Mouse (Mus musculus) erythroid progenitor cell, adult 5-6 weeks (primary cell): ENCODE results near the gene Crybg2. TPM values are rescaled to one million over a fixed set of nuclear protein-coding genes. Genes with fewer than 3 reads are reported as not detected.

ENCODE experiments used
- ATAC-seq: replicated peaks from 2 replicates; pipeline ENCODE4 v1.8.0; 2016; ENCODE audit warnings: moderate number of reproducible peaks, mild to moderate bottlenecking, moderate TSS enrichment, inconsistent platforms; ENCODE audit not compliant: poor library complexity, low FRiP score, severe bottlenecking
- total RNA-seq, 2 experiments: library from RNA; stranded (forward) in 1 of 2; stranded (reverse) in 1 of 2; fragments of 150-400 nt in 1 of 2; fragments of 186-747, 209-891 nt in 1 of 2; gene quantifications; 2 replicates each; pipeline versions ENCODE4 v1.2.3 to v1.2.4; 2015 to 2017; ENCODE audit warnings: low replicate concordance in 2 of 2

Crybg2 gene
- total RNA-seq, 2 experiments from 2014 or later, result 5.0 TPM; not detected in 1

DNA sequence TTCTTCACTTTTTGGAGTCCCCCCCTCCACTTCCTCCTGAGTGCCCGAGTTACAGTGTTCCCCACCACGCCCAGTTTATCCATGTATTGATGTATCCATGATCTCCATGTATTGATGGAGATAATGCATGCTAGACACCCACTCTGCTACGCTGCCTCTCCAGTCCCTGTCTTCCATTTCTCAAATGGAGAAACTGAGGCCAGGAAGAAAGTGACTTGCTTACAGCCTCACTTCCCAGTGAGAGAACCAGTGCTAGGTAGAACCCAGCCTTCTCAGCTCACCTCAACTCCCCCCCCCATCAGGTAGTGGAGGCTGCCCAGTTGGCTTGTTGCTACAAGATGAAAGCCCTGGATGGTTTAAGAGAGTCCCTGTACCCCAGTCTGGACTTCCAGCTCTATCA, 7.1 kb upstream of the Crybg2 start, which contains the start of gene Zfp683:
Gene Zfp683, plus strand, starts transcription at position 301 of the 400 bp plus-strand sequence.
- no peak for ATAC-seq

DNA sequence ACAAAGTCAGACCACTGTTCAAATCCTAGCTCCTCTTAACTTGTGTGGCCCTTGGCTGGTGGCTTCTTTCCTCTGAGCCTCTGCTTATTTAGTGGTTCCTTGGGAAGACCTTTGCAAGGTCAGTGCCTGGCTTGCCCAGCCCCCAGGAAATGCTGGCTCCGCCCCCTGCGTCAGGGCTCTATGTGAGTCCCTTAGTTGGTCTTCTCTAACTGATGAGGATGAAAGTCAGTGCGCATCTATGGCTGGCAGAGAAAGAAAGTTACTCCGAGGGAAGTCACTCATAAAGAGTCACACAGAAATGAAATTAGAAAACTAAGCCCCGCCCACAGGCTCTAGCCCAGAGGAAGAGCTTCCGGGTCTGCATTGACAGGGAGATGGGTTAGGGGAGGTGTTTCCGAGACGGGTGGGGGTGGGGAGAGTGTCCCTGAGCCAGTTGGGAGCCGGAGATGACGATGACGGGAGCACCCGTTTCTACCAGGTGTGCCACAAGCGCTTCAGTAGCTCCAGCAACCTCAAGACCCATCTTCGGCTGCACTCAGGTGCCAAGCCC, 2.4 kb upstream of the Crybg2 start:
- ATAC-seq, result no peak

DNA sequence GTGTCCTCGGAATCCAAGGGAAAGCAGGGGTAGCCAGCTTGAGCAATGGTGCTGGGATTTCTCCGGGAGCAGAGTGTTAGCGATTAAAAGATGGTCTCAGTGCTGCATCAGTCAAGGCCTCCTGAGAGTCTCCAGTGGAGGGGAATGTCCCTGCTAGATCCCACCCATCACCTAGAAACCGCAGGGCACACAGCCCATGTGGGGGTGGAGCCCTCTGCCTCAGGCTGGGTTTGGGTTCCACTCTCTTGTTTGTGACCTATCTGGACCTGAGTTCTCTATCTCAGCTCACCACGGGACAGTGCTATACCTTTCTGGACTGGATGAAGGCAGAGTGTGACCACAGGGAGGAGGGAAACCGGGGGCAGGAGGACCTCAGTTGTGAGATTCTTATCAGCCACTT, 1.7 kb upstream of the Crybg2 start:
- ATAC-seq, result no peak

DNA sequence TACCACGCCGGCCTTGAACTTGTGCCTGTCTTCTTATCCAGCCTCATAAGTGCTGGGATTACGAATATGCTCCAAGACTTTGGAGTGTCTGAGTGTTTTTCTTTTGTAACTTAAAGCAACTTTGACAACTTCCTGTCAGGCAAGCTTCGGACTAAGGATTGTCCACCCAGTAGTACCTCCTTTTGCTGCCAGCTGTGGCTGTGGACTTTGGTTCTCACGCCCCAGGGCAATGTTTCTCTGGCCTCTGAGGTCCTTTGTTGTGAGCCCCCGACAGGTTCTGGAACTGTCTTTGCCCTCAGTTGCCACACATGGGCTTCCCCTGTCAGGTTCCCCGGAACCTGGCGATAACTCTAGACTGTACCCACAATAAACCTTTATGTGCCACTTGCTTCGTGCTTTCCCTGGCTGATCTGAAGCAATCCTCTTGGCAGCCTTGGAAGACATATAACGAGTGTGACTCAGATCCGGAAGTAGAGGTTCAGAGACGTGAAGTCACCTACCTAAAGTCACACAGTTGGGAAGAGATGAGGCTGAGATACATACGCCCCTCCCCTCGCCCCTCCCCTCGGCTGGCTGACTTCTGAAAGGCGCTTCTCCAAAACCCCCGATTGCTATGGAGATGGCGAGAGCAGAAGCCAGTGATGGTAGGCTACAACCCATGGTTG, 683 bp downstream of the Crybg2 start:
- ATAC-seq, result no peak

DNA sequence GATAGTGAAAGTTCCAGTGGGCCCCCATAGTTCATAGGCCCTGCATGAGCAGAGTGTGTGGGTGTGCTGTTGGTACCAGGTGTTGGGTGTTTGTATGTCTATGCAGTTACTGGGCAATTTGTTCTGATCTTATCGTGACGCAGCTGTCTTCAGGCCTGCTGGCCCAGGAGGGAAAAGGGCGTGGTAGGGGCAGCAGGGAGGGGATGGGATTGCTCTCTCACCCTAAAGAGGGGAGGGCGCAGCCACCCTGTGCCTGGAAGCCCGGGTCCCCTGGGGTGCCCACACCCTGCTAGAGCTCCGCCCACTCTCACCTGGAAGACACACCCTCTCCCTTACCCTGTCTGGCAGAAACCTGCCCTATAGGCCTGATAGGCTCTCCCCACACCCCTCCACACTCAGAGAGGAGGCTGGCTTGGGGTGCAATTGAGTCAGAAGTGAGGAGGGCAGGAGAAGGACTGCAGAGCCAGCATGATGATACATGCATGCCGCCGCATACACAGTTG, 1.4 kb downstream of the Crybg2 start:
- ATAC-seq, result no peak

DNA sequence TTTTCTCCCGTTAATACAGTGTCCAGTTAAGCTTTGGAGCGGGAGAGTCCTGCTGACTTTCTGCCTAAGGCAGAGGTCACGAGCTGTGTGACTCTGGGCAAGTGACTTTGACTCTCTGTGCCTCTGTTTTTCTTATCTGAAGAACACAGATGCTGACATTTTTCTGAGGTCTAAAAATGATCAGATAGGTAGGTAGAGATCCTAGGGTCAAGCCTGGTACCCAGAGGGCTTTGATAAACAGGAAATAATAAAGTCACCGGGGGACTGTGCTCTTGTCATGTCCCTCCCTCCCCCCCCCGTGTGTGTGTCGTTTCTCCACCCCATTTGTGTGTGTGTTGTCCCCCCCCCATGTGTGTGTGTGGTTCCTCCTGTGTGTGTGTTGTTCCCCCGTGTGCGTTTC, 1.9 kb downstream of the Crybg2 start:
- no peak for ATAC-seq

DNA sequence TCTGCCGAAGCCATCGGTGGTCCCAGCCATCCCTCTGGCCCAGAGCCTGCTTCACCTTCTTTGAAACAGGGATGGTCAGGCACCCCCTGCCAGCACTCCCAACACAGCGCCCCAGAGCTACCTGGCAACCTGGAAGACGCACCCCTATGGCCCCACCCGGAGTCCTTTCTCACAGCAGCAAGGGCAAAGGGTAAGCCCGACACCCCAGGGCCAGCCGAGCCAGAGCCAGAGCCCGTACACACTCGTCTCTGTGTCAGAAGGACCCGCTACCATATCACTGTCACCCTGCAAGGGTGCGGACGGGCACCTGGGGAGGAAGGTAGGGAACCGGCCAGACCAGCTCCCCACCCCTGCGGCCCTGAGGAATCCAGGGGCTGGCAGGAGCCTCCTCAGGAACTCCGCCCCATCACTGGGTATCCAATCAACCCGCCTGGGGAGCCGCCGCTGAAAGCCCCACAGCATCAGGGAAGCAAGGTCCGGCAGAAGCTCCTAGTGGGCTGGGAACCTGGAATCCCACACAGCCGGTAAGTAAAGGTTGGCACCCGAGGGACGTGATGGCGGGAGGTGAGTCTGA, 4.9 kb downstream of the Crybg2 start:
- ATAC-seq, result no peak

DNA sequence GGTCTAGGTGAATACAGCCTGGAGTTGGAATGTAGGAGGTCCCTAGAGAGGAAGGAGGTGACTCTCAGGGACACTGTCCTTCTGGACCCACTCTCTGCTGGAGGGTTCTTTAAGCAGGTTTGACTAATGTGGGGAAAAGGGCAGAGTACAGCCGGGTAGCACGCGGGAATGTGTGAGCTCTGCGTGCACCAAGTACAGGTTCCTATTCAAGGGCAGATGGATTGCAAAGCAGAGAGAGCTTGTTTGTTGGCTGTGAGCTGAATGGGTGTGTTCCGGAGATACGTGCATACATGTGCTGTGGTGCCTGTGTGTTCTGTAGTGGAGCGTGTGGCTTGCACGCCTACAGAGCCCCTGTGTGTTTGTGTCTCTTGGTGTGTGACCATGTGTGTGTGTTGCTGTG, 6.8 kb downstream of the Crybg2 start:
- ATAC-seq, result no peak

DNA sequence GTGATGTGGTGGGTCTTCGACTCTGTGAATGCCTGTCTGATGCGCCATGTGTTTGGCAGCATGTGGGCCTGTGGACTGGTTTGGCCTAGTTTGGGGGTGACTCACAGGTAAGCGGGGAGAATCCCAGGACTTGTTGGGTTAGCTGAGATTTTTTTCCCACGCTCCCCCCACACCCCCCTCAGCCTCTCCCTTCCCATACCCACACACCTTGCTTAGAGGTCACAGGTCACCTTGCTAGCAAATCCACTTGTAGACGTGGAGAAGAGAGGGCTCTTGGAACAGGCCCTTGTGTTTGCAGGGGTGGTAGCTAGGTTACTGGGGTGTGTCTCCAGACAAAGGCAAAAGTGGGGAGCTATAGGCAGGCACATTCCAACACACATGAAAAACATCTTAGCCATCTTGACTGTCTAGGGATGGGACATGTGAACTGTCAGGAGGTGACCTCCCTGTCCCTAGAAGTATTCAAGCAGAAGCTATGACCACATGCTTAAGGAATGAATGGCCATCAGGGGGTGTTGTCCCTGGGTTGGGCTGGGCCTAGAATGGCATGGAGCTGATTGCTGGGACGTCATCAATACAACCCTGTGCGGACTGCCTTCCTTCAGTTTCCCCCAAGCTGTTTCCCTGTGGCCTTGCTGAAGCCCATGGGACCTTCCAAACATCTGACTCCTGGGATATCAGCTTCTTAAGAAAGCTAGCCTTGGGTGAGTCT, 7.4 kb downstream of the Crybg2 start:
- no peak for ATAC-seq

DNA sequence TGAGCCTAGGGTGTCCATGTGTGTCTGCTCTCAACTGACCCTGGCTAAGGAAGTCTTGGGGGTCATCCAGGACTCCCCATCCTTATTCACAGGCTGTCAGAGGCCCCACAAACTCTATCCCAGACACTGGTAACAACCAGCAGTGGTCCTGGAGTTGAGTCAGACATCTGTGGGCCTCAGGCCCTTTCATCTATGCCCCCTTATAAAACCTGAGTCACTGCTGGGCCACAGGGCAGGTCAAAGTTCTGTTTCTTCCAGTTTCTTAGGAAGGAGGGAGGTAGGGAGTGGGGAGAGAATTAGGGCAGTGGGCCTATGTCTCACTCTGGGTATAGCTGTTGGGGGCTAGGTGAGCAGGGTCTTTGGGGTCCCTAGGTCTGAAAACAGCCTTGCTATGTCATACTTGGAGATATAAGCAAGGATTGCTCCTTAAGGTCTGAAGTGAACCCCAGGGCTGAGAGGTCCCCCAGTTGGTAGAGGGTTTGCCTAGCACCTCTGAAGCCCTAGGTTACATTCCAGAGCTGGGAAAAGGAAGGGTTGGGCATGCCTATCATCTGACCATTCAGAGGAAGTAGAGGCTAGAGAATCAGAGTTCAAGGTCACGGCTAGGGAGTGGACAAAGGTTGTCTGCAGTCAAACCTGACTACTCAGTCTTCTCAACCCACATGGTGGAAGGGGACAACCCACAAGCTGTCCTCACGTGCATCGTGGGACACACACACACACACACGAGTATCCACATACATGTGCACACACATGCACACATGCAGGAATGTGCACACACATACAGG, 8.4 kb downstream of the Crybg2 start:
- no peak for ATAC-seq

DNA sequence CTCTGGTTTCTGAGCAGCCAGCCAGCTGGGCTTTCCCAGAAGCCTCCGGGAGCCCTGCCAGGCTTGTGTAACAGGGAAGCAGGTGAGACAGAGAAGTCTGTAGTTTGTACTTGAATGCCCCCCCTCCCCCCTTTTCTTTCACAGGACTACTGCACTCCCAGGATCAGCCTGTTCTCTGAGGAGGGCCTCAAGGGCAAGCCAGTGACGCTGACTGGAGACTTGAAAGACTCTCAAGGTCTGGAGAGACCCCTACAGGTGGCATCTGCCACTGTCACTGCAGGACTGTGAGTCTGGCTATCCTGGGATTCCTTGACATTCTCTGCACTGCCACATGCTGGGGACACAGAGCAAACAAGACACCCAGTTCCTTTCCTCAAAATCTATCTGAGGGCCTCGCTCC, 18.1 kb downstream of the Crybg2 start:
- ATAC-seq, result no peak

DNA sequence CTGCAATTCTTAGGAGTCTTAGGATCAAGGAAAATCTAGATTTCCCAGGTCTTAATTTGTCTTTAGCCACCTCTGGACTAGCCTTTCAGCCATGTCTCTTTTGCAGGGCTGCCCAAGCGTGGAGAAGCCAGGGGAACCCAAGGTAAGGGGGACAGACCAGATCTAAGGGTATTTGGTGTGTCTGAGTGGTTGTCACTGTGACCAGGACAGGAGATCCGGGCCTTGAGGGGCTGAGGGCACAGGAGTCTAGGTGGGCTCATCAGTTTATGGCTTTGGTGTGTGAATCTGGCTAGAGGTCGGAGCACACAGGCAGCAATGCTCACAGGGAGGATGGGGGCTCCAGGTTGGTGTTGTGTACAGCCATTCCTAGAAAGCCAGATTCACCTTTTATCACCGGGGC, 20.1 kb downstream of the Crybg2 start:
- no peak for ATAC-seq

DNA sequence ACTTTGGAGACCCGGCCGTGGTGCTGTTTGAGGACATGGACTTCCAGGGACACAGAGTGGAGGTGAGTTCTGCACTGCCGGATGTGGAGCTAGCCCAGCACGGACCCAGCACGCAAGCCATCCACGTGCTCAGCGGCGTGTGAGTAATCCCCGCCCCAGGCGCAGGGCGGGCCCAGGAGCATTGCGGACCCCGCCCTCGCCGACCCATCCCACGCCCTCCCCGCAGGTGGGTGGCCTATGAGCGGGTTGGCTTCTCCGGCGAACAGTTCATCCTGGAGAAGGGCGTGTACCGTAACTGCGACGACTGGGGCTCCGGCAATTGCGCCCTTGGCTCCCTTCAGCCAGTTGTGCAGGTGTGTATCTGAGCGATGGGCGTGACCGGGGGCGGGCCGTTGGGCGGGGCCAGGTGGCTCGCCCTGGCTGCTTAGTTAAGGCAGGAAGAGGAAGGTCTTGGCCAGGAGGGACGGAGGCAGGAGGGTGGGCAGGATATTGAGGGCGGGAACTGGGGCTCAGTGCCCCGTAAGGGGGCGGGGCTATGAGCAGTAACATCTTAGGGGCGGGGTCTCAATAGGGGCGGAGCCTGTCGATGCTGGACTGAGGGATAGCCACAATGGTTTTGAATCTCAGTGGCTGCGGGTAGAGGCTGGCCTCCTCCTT, 21.2 kb downstream of the Crybg2 start:
- ATAC-seq, result peak; percentile 76

DNA sequence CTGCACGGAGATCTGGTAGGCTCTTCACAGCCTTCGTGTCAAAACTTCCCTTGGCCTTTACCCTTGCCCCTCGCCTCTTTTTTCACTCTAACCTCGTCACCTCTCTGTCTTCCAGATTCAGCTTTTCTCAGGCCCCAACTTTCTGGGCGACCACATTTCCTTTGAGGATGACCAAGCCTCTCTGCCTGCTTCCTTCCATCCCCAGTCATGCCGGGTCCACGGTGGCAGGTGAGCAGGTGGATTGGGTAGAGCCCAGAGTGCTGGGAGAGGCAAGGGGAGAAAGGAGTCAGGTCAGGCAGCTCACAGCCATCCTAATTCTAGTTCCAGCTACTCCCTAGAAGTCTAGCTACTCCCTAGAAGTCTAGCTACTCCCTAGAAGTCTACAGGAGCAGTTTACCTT, 21.8 kb downstream of the Crybg2 start:
- no peak for ATAC-seq

DNA sequence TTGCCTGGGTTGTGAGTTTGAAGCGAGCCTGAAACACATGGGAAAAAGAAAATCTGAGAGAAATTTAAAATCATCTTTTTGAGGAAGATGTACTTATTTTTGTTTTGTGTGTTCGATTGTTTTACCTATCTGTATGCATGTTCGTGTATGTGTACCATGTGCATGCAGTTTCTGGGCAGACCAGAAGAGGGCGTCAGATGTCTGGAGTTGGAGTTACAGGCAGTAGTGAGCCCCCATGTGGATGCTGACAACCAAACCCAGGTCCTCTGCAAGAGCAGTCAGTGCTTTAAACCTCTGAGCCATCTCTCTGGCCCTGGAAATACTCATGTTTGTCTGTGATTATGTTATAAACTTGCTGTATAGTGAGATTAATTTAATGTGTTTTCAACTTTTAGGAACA, 24.4 kb downstream of the Crybg2 start:
- ATAC-seq, result no peak

DNA sequence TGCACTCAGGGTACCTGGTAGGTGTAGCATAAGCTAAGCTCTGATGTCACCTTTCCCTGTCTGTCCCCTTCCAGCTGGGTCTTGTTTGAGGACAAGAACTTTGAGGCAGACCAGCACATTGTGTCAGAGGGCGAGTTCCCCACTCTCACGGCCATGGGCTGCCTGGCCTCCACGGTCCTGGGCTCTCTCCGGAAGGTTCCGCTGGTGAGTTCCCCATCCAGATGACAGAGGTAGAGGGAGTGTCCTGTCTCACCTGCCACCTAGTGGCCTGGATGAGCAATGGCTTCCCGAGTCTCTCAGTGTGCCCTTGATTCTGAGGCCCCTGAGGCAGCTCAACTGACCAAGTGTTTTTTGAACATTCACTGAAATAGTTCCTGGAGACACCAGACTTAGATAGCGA, 26.8 kb downstream of the Crybg2 start:
- ATAC-seq, result peak; percentile 79

DNA sequence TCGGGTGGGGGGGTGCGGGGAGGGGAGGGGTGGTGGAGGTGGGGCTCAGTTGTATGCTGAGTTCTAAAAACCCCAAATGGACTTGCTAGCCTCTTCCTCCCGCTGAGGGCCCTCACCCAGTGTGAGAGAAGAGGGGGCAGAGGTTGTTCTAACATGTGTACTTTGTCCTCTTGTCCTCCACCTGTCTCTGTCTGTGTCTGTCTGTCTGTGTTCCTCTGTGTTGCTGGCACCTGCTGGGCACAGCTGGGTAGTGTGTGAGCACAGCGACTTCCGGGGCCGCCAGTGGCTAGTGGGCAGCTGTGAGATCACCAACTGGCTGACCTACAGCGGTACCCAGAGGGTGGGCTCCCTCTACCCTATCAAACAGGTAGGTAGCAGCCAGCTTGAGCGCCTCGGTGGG, 28.4 kb downstream of the Crybg2 start:
- no peak for ATAC-seq

DNA sequence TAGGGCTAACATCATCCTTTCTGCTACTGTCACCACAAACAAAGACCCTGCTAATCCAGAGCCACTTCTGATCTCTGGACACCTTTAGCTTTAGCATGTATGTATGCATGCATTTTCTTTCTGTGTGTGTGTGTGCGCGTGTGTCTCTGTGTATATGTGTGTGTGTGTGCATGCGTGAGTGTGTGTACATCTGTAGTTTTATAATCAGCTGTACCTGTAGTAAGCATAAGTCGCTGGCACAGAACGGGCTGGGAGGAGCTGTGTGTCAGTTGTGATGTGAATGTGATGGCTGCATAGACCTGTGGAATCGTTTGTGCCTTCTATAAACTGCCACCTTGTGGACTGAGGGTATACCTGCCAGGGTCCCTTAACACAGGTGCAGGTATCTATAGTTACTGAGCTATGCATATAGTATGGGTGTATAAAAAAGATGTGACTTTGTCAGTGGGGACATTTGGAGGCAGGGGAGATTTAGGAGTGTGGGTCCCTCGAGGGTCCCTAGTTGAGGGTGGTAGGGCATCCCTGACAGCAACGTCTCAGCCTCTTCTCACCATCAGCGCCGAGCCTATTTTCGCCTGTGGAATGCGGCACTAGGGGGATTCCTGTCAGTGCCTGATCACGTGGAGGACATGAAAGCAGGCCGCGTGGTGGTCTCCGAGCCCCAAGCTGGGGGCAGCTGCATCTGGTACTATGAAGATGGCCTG, 30.1 kb downstream of the Crybg2 start:
- no peak for ATAC-seq

DNA sequence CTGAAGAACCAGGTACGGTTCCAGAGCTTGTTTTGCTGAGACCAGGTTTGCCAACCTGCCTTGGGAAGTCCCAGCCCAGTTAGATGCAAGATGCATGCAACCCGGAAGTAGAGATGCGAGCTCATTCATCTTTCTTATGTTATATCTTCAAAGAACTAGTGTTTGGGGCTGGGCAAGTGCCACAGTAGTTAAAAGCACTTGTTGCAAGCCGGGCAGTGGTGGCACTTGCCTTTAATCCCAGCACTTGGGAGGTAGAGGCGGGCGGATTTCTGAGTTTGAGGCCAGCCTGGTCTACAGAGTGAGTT, 30.6 kb downstream of the Crybg2 start:
- no peak for ATAC-seq
